Mouse (Mus musculus) mouse trophoblast stem cell (cell line): Measurements from ENCODE around the gene Abca8a.
"Not testable (repeated sequence)": the region's sequence is repeated elsewhere in the genome, so short reads cannot be mapped to it uniquely, and the experiment has no call there.

ENCODE experiments used
- in situ Hi-C, 2 experiments: fragments of 300-500 bp; cut with MseI, MboI; formaldehyde crosslinking; loops; 2 replicates in 1 of 2; 3 replicates in 1 of 2; pipeline ENCODE4 v1.15.1; 2025

Abca8a gene

GRCm38 (mm10) chr11:109987460-109988072 is 108.2 kb downstream of the Abca8a start:
- in situ Hi-C loops: not testable (repeated sequence)

DNA sequence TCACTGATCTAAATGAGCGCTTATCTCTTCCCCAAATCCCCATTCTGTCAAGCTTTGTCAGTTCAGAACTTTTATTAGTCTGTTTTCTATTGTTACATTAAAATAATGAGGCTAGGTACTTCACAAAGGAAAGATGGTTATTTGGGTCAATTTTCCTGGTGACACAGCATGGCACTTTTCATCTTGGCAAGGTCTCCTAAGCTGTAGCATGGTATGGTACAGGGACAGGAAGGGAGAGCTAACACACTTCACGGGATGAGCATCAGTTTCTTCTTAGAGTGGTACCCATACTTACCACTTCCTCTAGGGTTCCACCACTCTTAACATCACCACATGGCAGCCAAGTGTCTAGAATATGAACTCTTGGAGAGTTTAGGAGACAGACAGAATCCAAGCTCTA is 113.9 kb downstream of the Abca8a start:
- in situ Hi-C loops: no loop called here
